Mouse (Mus musculus) thymus, adult 2 months (tissue): ENCODE results near the gene Tet2.

Source experiments
- CTCF ChIP-seq: fragments of 200-500 bp; IDR thresholded peaks from 2 replicates; pipeline ENCODE4 v1.5.1; 2012; ENCODE audit warnings: mild to moderate bottlenecking, control low read depth, low read length, moderate library complexity, borderline replicate concordance; ENCODE audit not compliant: control insufficient read depth, poor library complexity, insufficient read depth; ENCODE audit errors: extremely low read depth
- POLR2A ChIP-seq: fragments of 200-500 bp; IDR thresholded peaks from 2 replicates; pipeline ENCODE4 v1.6.1; 2012; ENCODE audit warnings: mild to moderate bottlenecking, low read length, control low read depth, moderate library complexity; ENCODE audit not compliant: control insufficient read depth, poor library complexity, insufficient read depth; ENCODE audit errors: extremely low read depth

- TF ChIP-seq CTCF: no peak
- TF ChIP-seq POLR2A: no peak
These were observed 85.8 kb downstream of the Tet2 start for GRCm38 (mm10) chr3:133459174-133459573.
